Mouse (Mus musculus) thymus, adult 2 months (tissue): ENCODE results near the gene Plekhj1. TPM values are rescaled to one million over a fixed set of nuclear protein-coding genes. Genes with fewer than 3 reads are reported as not detected.

Experiments used
- DNase-seq: peaks from one replicate; pipeline ENCODE4 v3.0.0; 2021
- H3K27ac ChIP-seq: fragments of 200-500 bp; 2 replicates; pipeline ENCODE4 v1.5.1; 2012; ENCODE audit warnings: low read length, control low read depth; ENCODE audit not compliant: control insufficient read depth, insufficient read depth
- H3K27me3 ChIP-seq: fragments of 200-500 bp; 2 replicates; pipeline ENCODE4 v1.6.1; 2012; ENCODE audit warnings: mild to moderate bottlenecking, low read length, moderate library complexity, mixed read lengths; ENCODE audit not compliant: control insufficient read depth, insufficient read depth
- H3K36me3 ChIP-seq: fragments of 200-500 bp; 2 replicates; pipeline ENCODE4 v1.6.1; 2012; ENCODE audit warnings: mild to moderate bottlenecking, low read length, moderate library complexity; ENCODE audit not compliant: control insufficient read depth, insufficient read depth
- H3K4me1 ChIP-seq: fragments of 200-500 bp; replicated peaks from 2 replicates; pipeline ENCODE4 v1.6.1; 2012; ENCODE audit warnings: low read length; ENCODE audit not compliant: control insufficient read depth, insufficient read depth
- H3K4me3 ChIP-seq: fragments of 200-500 bp; 2 replicates; pipeline ENCODE4 v1.5.1; 2012; ENCODE audit warnings: mild to moderate bottlenecking, low read length, control low read depth, moderate library complexity; ENCODE audit not compliant: control insufficient read depth, insufficient read depth
- CTCF ChIP-seq: fragments of 200-500 bp; IDR thresholded peaks from 2 replicates; pipeline ENCODE4 v1.5.1; 2012; ENCODE audit warnings: mild to moderate bottlenecking, control low read depth, low read length, moderate library complexity, borderline replicate concordance; ENCODE audit not compliant: control insufficient read depth, poor library complexity, insufficient read depth; ENCODE audit errors: extremely low read depth
- POLR2A ChIP-seq: fragments of 200-500 bp; IDR thresholded peaks from 2 replicates; pipeline ENCODE4 v1.6.1; 2012; ENCODE audit warnings: mild to moderate bottlenecking, low read length, control low read depth, moderate library complexity; ENCODE audit not compliant: control insufficient read depth, poor library complexity, insufficient read depth; ENCODE audit errors: extremely low read depth
- WGBS: fragments of 180-500 bp; shearing (Covaris S2); methylation state at CpG from one replicate; pipeline ENCODE4 v1.1.7; 2018; 5-methylcytosine and 5-hydroxymethylcytosine counted together
- polyA plus RNA-seq: library from polyadenylated mRNA; depleted of rRNA; stranded (reverse); fragments of >200 nt; gene quantifications from 2 replicates; pipeline ENCODE4 v1.2.3, GENCODE M21; 2012

Plekhj1 gene
- polyA plus RNA-seq, 1 experiment, result 153 TPM

DNA sequence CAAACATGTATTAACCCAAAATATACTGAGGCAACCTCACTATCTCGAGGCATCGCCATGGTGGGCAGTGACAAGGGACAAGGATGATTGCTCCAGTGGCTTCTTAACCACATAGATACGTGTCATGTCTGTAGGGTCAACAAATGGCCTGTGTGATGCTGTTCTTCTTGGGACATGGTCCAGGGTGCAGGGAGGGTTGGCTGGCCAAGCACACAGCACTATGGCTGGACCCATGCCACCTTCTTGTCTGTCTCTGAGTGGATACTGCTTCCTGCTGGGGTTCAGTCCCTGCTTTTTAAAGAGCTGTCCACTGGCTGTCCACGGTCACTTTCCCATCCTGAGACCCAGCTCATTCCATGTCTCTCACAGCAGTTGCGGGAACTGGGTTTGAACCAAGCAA lies 21.3 kb downstream of the Plekhj1 start:
- no peak for DNase-seq
- 98% methylated on average over 5 of the region's 5 CpGs for WGBS
- TF ChIP-seq CTCF (no peak), POLR2A (no peak)
- Histone ChIP-seq H3K4me1 (no peaks in the 10 kb centered on the region), H3K36me3 (peaks cover 50% of the 10 kb centered on the region), H3K27me3 (no peaks in the 10 kb centered on the region), H3K27ac (no peak overlapping the region), H3K4me3 (no peak overlapping the region)

DNA sequence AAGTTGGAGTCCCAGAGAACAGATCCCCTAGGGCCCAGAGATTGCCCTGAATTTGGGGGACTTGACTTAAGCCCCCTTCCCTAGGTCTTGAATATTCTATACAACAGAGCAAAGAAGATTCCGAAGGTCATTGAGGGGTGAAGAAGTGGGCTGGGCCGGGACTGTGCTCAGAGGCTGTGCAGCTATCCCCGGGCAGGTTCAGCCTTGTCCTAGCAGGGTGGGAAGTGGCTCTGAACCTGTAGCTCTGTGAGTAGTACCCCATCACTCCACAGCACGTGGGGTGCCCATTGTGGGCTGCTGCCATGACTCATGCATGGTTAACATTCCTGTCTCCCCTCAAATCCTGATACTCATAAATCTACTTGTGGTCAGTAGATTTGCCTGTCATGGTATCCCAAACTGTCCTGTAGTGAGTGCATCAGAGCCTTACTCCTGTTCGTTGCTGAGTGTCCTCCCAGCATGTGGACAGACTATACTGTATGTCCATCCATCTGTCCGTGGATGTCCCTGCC lies 22.0 kb downstream of the Plekhj1 start:
- no peak for DNase-seq
- no peaks in the 10 kb centered on the region for H3K27me3 ChIP-seq
- no peak for TF ChIP-seq POLR2A
- TF ChIP-seq CTCF, result no peak
- 95% methylated on average over 6 of the region's 6 CpGs for WGBS
- no peaks in the 10 kb centered on the region for H3K4me1 ChIP-seq
- no peak overlapping the region for H3K27ac ChIP-seq
- H3K4me3 ChIP-seq, result no peak overlapping the region
- H3K36me3 ChIP-seq, result peaks cover 55% of the 10 kb centered on the region

DNA sequence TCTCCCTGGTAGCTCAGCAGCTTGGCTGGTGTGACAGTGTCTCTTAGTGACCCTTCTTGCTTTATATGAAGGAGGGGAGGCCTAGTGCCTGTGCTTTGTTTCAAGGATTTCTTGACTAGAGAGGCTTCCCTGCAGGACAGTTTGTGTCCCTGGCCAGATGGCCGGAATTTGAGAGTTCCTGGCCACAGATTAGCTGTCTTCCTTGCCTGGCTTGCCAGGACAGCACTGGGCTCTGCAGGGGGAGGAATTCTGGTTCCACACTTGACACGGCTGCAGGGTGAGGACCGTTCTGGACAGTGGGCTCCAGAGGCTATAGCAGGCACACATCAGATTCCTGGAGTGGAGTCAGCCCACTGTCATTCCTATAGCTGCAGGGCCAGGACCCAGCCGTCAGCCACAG lies 22.7 kb downstream of the Plekhj1 start:
- DNase-seq, result no peak
- no peak overlapping the region for H3K27ac ChIP-seq
- H3K27me3 ChIP-seq, result no peaks in the 10 kb centered on the region
- WGBS, result 96% methylated on average over 4 of the region's 4 CpGs
- H3K4me3 ChIP-seq, result no peak overlapping the region
- no peaks in the 10 kb centered on the region for H3K4me1 ChIP-seq
- TF ChIP-seq POLR2A (no peak), CTCF (no peak)
- H3K36me3 ChIP-seq, result peaks cover 62% of the 10 kb centered on the region

DNA sequence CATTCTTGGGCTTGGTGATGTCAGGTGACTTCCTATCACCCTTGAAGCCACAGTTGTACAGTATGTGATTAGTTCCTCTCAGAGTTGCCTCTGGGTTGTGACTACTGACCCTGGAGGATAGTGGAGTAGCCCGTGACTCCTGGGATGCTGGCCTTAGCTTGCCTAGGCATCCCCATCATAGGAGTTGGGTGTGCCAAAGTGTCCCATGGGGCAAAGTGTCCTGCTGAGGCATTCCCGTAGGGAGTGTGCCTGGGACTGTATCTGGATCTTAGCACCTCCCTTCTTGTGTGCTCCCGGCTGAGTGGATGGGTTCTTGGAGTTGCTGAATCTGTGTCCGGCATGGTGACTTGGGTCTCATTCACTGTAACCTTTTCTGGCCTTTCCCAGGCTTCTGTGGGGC lies 23.4 kb downstream of the Plekhj1 start:
- H3K4me1 ChIP-seq, result no peaks in the 10 kb centered on the region
- H3K36me3 ChIP-seq, result peaks cover 62% of the 10 kb centered on the region
- H3K27ac ChIP-seq, result no peak overlapping the region
- H3K27me3 ChIP-seq, result no peaks in the 10 kb centered on the region
- 91% methylated on average over 4 of the region's 4 CpGs for WGBS
- TF ChIP-seq CTCF (no peak), POLR2A (no peak)
- DNase-seq, result no peak
- no peak overlapping the region for H3K4me3 ChIP-seq

DNA sequence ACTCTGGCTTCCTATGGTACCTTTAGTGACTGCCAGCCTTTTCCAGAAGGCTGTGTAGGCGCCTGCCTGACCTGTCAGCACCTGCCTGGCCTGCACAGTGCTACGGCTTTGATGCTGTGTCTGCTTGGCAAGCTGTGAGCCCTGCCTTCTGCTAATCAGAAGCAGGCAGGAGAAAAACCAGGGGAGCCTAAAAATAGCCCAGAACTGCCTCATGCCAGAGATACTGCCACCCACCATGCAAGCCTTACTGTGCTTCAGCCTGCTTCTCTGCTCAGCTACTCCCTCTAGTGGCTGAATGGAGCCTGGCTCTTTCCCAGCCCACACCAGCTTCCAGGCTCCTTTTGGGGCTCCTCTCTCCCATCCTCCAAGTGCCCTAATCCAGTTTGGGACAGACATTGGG lies 23.9 kb downstream of the Plekhj1 start:
- TF ChIP-seq CTCF (peak; percentile 84; the same call in 1 of the 2 replicates), POLR2A (no peak)
- H3K27ac ChIP-seq, result no peak overlapping the region
- no peaks in the 10 kb centered on the region for H3K27me3 ChIP-seq
- no peaks in the 10 kb centered on the region for H3K4me1 ChIP-seq
- 58% methylated on average over 2 of the region's 2 CpGs for WGBS
- peak; percentile 65 for DNase-seq
- H3K4me3 ChIP-seq, result no peak overlapping the region
- peaks cover 67% of the 10 kb centered on the region for H3K36me3 ChIP-seq

DNA sequence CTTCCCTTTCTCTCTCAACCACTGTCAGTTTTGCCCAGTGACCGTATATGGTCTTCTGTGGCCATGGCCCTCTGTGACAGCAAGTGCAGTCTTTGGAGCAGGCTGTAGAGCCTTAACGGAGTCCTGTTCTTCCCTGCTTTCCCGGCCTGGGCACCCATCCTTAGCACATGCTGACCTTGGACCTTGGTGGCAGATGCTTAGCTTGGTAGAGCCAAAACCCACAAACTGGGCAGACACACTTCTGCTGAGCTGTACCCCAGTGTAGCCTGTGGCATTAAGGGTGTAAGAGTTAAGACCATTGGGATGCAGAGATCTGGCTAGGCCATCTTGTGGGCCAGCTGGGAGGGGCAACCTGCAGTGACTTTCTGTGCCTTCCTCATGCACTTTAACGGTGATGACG lies 24.6 kb downstream of the Plekhj1 start:
- no peak overlapping the region for H3K4me3 ChIP-seq
- DNase-seq, result no peak
- H3K4me1 ChIP-seq, result no peaks in the 10 kb centered on the region
- peaks cover 65% of the 10 kb centered on the region for H3K36me3 ChIP-seq
- H3K27ac ChIP-seq, result no peak overlapping the region
- H3K27me3 ChIP-seq, result no peaks in the 10 kb centered on the region
- no peak for TF ChIP-seq POLR2A
- no peak for TF ChIP-seq CTCF
- 94% methylated on average over 5 of the region's 5 CpGs for WGBS

DNA sequence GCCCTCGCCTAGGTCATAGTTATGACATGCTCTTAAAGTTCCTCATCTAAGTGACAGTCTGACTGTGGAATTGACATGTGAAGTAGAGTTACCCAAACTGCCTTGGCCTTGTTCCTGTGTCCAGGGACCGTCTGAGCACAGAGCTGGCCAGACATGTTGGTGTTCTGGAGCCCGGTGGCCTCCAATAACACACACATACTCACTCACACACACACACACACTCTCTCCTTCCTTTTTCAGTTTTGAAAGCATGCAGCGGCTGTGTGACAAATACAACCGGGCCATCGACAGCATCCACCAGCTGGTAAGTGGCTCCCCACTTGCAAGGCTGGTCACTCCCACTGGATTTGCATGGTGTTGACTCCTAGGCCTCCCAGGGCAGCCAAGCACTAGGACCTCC lies 30.1 kb downstream of the Plekhj1 start:
- no peak overlapping the region for H3K4me3 ChIP-seq
- no peaks in the 10 kb centered on the region for H3K27me3 ChIP-seq
- TF ChIP-seq CTCF (no peak), POLR2A (no peak)
- DNase-seq, result no peak
- 96% methylated on average over 6 of the region's 6 CpGs for WGBS
- peaks cover 65% of the 10 kb centered on the region for H3K36me3 ChIP-seq
- H3K27ac ChIP-seq, result no peak overlapping the region
- H3K4me1 ChIP-seq, result no peaks in the 10 kb centered on the region
